Mouse (Mus musculus) liver, embryonic 16.5 days (tissue): ENCODE measurements around the gene Rspry1. TPM values are rescaled to one million over a fixed set of nuclear protein-coding genes. Genes with fewer than 3 reads are reported as not detected.

ENCODE experiments used
- ATAC-seq: fragments of 200-750 bp; cut with Nextera tagmentation; 2 replicates; pipeline ENCODE4 v1.8.0; 2017; ENCODE audit warnings: low read depth, mild to moderate bottlenecking, moderate number of reproducible peaks, moderate library complexity
- H3K27ac ChIP-seq: fragments of 300-500 bp; sonication (generic); 2 replicates; pipeline ENCODE4 v1.5.1; 2014; ENCODE audit warnings: mild to moderate bottlenecking, low read length
- H3K27me3 ChIP-seq: fragments of 300-500 bp; sonication (generic); 2 replicates; pipeline ENCODE4 v1.6.1; 2014; ENCODE audit warnings: low read depth, low read length, mixed read lengths; ENCODE audit not compliant: control insufficient read depth, insufficient read depth
- H3K36me3 ChIP-seq: fragments of 300-500 bp; sonication (generic); 2 replicates; pipeline ENCODE4 v1.6.1; 2014; ENCODE audit warnings: mild to moderate bottlenecking; ENCODE audit not compliant: control insufficient read depth, insufficient read depth
- H3K4me1 ChIP-seq: fragments of 300-500 bp; sonication (generic); 2 replicates; pipeline ENCODE4 v1.6.1; 2014; ENCODE audit warnings: low read depth, low read length, mixed read lengths; ENCODE audit not compliant: control insufficient read depth
- H3K4me2 ChIP-seq: fragments of 300-500 bp; sonication (generic); 2 replicates; pipeline ENCODE4 v1.6.1; 2014; ENCODE audit warnings: low read depth, low read length, mixed read lengths
- H3K4me3 ChIP-seq: fragments of 300-500 bp; sonication (generic); 2 replicates; pipeline ENCODE4 v1.5.1; 2014; ENCODE audit warnings: low read depth, mild to moderate bottlenecking, low read length
- H3K9ac ChIP-seq: fragments of 300-500 bp; sonication (generic); 2 replicates; pipeline ENCODE4 v1.6.1; 2014; ENCODE audit warnings: low read depth, low read length
- H3K9me3 ChIP-seq: fragments of 300-500 bp; sonication (generic); replicated peaks from 2 replicates; pipeline ENCODE4 v1.6.1; 2016; ENCODE audit warnings: low read length; ENCODE audit not compliant: control insufficient read depth
- WGBS: fragments of 180-500 bp; shearing (Covaris S2); extraction: QIAGEN DNeasy Blood & Tissue Kit; methylation state at CpG from one replicate; pipeline ENCODE4 v1.1.7; 2014; ENCODE audit not compliant: insufficient replicate concordance; 5-methylcytosine and 5-hydroxymethylcytosine counted together
- polyA plus RNA-seq: library from polyadenylated mRNA; unstranded; fragments of >200 nt; fragmentation: Nextera tagmentation; extraction: Ambion mirVana; gene quantifications from 2 replicates; pipeline ENCODE4 v1.2.1, GENCODE M21; 2015

Rspry1 gene
- polyA plus RNA-seq, 1 experiment from 2014 or later: 14.4 TPM

GRCm38 (mm10) chr8:94568098-94568497, 33.6 kb upstream of the Rspry1 start:
- Histone ChIP-seq H3K27ac (no peak overlapping the region), H3K4me3 (no peak overlapping the region), H3K27me3 (no peaks in the 10 kb centered on the region), H3K9ac (no peak overlapping the region), H3K4me2 (no peak overlapping the region), H3K9me3 (no peaks in the 10 kb centered on the region), H3K36me3 (no peaks in the 10 kb centered on the region), H3K4me1 (no peaks in the 10 kb centered on the region)
- no peak for ATAC-seq
- WGBS: 64% methylated on average over 8 of the region's 8 CpGs

- H3K36me3 ChIP-seq: no peaks in the 10 kb centered on the region
- H3K4me2 ChIP-seq: no peak overlapping the region
- 58% methylated on average over 1 of the region's 1 CpGs for WGBS
- no peaks in the 10 kb centered on the region for H3K4me1 ChIP-seq
- no peak for ATAC-seq
- H3K27me3 ChIP-seq: no peaks in the 10 kb centered on the region
- H3K9ac ChIP-seq: no peak overlapping the region
- H3K4me3 ChIP-seq: no peak overlapping the region
- no peaks in the 10 kb centered on the region for H3K9me3 ChIP-seq
- H3K27ac ChIP-seq: no peak overlapping the region
These were observed 32.3 kb upstream of the Rspry1 start for GRCm38 (mm10) chr8:94569419-94569818.

- no peak overlapping the region for H3K4me3 ChIP-seq
- 67% methylated on average over 2 of the region's 2 CpGs for WGBS
These were observed 29.8 kb upstream of the Rspry1 start for GRCm38 (mm10) chr8:94571896-94572295.

GRCm38 (mm10) chr8:94574159-94574907, 27.4 kb upstream of the Rspry1 start:
- peaks cover 19% of the 10 kb centered on the region for H3K36me3 ChIP-seq
- no peaks in the 10 kb centered on the region for H3K9me3 ChIP-seq
- H3K27ac ChIP-seq: no peak overlapping the region
- H3K27me3 ChIP-seq: no peaks in the 10 kb centered on the region
- WGBS: 83% methylated on average over 16 of the region's 16 CpGs
- H3K9ac ChIP-seq: no peak overlapping the region
- no peaks in the 10 kb centered on the region for H3K4me1 ChIP-seq
- H3K4me2 ChIP-seq: no peak overlapping the region
- no peak for ATAC-seq
- no peak overlapping the region for H3K4me3 ChIP-seq

More at GRCm38 (mm10) chr8:94571896-94572295, 29.8 kb upstream of the Rspry1 start:
- Histone ChIP-seq H3K9me3 (no peaks in the 10 kb centered on the region), H3K36me3 (peaks cover 7% of the 10 kb centered on the region), H3K9ac (no peak overlapping the region), H3K27me3 (no peaks in the 10 kb centered on the region), H3K27ac (no peak overlapping the region), H3K4me2 (no peak overlapping the region), H3K4me1 (no peaks in the 10 kb centered on the region)
- no peak for ATAC-seq

- ATAC-seq: no peak
- Histone ChIP-seq H3K9ac (no peak overlapping the region), H3K4me3 (no peak overlapping the region), H3K36me3 (peaks cover 19% of the 10 kb centered on the region), H3K4me2 (no peak overlapping the region), H3K9me3 (no peaks in the 10 kb centered on the region), H3K4me1 (no peaks in the 10 kb centered on the region), H3K27me3 (no peaks in the 10 kb centered on the region), H3K27ac (no peak overlapping the region)
- 79% methylated on average over 4 of the region's 4 CpGs for WGBS
These were observed 26.6 kb upstream of the Rspry1 start for GRCm38 (mm10) chr8:94575148-94575547.

GRCm38 (mm10) chr8:94581820-94582483, 19.8 kb upstream of the Rspry1 start:
- H3K36me3 ChIP-seq: peaks cover 36% of the 10 kb centered on the region
- no peaks in the 10 kb centered on the region for H3K9me3 ChIP-seq
- no peak overlapping the region for H3K4me3 ChIP-seq
- no peak for ATAC-seq
- H3K27ac ChIP-seq: no peak overlapping the region
- no peak overlapping the region for H3K4me2 ChIP-seq
- no peaks in the 10 kb centered on the region for H3K4me1 ChIP-seq
- no peaks in the 10 kb centered on the region for H3K27me3 ChIP-seq
- no peak overlapping the region for H3K9ac ChIP-seq
- WGBS: 62% methylated on average over 7 of the region's 7 CpGs

GRCm38 (mm10) chr8:94582569-94582968, 19.2 kb upstream of the Rspry1 start:
- no peak for ATAC-seq
- H3K4me2 ChIP-seq: no peak overlapping the region
- WGBS: 82% methylated on average over 6 of the region's 6 CpGs
- no peaks in the 10 kb centered on the region for H3K9me3 ChIP-seq
- no peak overlapping the region for H3K9ac ChIP-seq
- H3K36me3 ChIP-seq: peaks cover 38% of the 10 kb centered on the region
- H3K4me3 ChIP-seq: no peak overlapping the region
- no peaks in the 10 kb centered on the region for H3K4me1 ChIP-seq
- no peaks in the 10 kb centered on the region for H3K27me3 ChIP-seq
- no peak overlapping the region for H3K27ac ChIP-seq

GRCm38 (mm10) chr8:94584238-94584817, 17.4 kb upstream of the Rspry1 start:
- Histone ChIP-seq H3K36me3 (peaks cover 36% of the 10 kb centered on the region), H3K9ac (no peak overlapping the region), H3K4me2 (no peak overlapping the region), H3K27me3 (no peaks in the 10 kb centered on the region), H3K4me3 (no peak overlapping the region), H3K27ac (no peak overlapping the region), H3K9me3 (no peaks in the 10 kb centered on the region), H3K4me1 (no peaks in the 10 kb centered on the region)
- 54% methylated on average over 4 of the region's 4 CpGs for WGBS
- ATAC-seq: peak; percentile 19; the same call in 1 of the 2 replicates

- no peaks in the 10 kb centered on the region for H3K9me3 ChIP-seq
- H3K27me3 ChIP-seq: no peaks in the 10 kb centered on the region
- ATAC-seq: no peak
- H3K4me3 ChIP-seq: no peak overlapping the region
- H3K4me1 ChIP-seq: no peaks in the 10 kb centered on the region
- H3K4me2 ChIP-seq: no peak overlapping the region
- H3K9ac ChIP-seq: no peak overlapping the region
- peaks cover 12% of the 10 kb centered on the region for H3K36me3 ChIP-seq
- WGBS: 78% methylated on average over 4 of the region's 4 CpGs
- H3K27ac ChIP-seq: no peak overlapping the region
These were observed 10.0 kb upstream of the Rspry1 start for GRCm38 (mm10) chr8:94591691-94592090.
